Mouse (Mus musculus) heart, embryonic 13.5 days (tissue): Measurements from ENCODE around the gene Lmnb2. TPM values are rescaled to one million over a fixed set of nuclear protein-coding genes. Genes with fewer than 3 reads are reported as not detected.

ENCODE experiments used
- ATAC-seq: fragments of 200-750 bp; cut with Nextera tagmentation; 2 replicates; pipeline ENCODE4 v1.8.0; 2017; ENCODE audit warnings: moderate TSS enrichment; ENCODE audit not compliant: insufficient number of reproducible peaks, low FRiP score, low TSS enrichment; ENCODE audit errors: extremely low read depth
- H3K27ac ChIP-seq: fragments of 300-500 bp; sonication (generic); replicated peaks from 2 replicates; pipeline ENCODE4 v1.5.1; 2015; ENCODE audit warnings: moderate library complexity, mild to moderate bottlenecking, inconsistent platforms
- H3K27me3 ChIP-seq: fragments of 300-500 bp; sonication (generic); replicated peaks from 2 replicates; pipeline ENCODE4 v1.6.1; 2015; ENCODE audit warnings: mild to moderate bottlenecking, inconsistent platforms
- H3K36me3 ChIP-seq: fragments of 300-500 bp; sonication (generic); 2 replicates; pipeline ENCODE4 v1.6.1; 2015; ENCODE audit warnings: mild to moderate bottlenecking, inconsistent platforms
- H3K4me1 ChIP-seq: fragments of 300-500 bp; sonication (generic); 2 replicates; pipeline ENCODE4 v1.6.1; 2015; ENCODE audit warnings: inconsistent platforms
- H3K4me2 ChIP-seq: fragments of 300-500 bp; sonication (generic); 2 replicates; pipeline ENCODE4 v1.6.1; 2015; ENCODE audit warnings: inconsistent platforms, mild to moderate bottlenecking, moderate library complexity
- H3K4me3 ChIP-seq: fragments of 300-500 bp; sonication (generic); 2 replicates; pipeline ENCODE4 v1.5.1; 2015; ENCODE audit warnings: moderate library complexity, mild to moderate bottlenecking, inconsistent platforms
- H3K9ac ChIP-seq: fragments of 300-500 bp; sonication (generic); 2 replicates; pipeline ENCODE4 v1.6.1; 2015; ENCODE audit warnings: inconsistent platforms, mild to moderate bottlenecking, moderate library complexity
- H3K9me3 ChIP-seq: fragments of 300-500 bp; sonication (generic); 2 replicates; pipeline ENCODE4 v1.6.1; 2016; ENCODE audit warnings: inconsistent platforms
- WGBS: fragments of 180-500 bp; shearing (Covaris S2); methylation state at CpG from one replicate; pipeline ENCODE4 v1.1.7; 2015; ENCODE audit warnings: mixed read lengths; 5-methylcytosine and 5-hydroxymethylcytosine counted together
- polyA plus RNA-seq: library from polyadenylated mRNA; unstranded; fragments of >200 nt; fragmentation: Nextera tagmentation; extraction: Ambion mirVana; gene quantifications from 2 replicates; pipeline ENCODE4 v1.2.1, GENCODE M21; 2015

Gene Lmnb2
- 24.8 and 26.7 TPM in 2 replicates for polyA plus RNA-seq

DNA sequence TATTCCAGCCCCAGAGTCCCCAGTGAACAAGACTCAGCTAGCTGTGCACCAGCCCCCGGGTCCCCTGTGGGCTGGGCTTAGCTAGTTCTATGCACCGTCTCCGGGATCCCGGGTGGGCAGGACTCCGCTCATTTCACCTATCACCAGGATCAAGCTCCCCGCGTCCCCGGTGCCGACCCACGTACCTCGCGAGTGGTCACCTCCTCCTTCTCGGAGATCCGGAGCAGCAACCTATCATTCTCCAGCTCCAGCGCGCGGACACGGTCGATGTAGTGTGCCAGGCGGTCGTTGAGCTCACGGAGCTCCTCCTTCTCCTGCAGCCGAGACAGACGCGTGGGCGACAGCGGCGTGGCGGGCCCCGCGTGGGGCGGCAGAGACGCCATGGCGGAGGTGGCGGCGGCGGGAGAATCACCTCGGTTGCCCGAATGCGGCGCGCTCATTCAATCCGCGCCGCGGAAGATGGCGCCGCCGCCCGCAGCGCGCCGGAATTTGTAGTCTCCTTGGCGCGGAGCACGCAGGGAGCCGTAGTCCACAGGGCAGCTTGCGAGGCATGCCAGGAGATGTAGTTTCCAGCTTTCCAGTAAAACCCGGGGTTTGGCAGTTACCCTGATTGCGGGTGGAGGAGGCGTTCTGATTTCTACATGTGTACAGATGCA lies at the start of gene Lmnb2:
Lmnb2 (minus strand) TSS at position 467 of the 656 bp plus-strand sequence.
- peak within 1 kb of the TSS; percentile 51 for H3K27ac ChIP-seq

GRCm38 (mm10) chr10:80967101-80967656 lies 49.1 kb upstream of the Lmnb2 start:
- Histone ChIP-seq H3K9ac (peak overlapping the region; percentile 33; the same call in 1 of the 2 replicates), H3K27ac (no peak overlapping the region), H3K36me3 (no peaks in the 10 kb centered on the region), H3K4me3 (no peak overlapping the region), H3K4me2 (no peak overlapping the region), H3K9me3 (peaks cover 5% of the 10 kb centered on the region; the same call in 1 of the 2 replicates), H3K27me3 (0 out of 2 replicates have a peak, but pooled peaks cover 4% of the 10 kb centered on the region), H3K4me1 (peaks cover 55% of the 10 kb centered on the region)
- no peak for ATAC-seq
- WGBS, result 50% methylated on average over 3 of the region's 3 CpGs

More for the DNA sequence above, at the start of gene Lmnb2:
- H3K4me2 ChIP-seq, result peak within 1 kb of the TSS; percentile 98
- no peaks in the 10 kb centered on the region for H3K9me3 ChIP-seq
- H3K4me3 ChIP-seq, result peak within 1 kb of the TSS; percentile 97
- no peak for ATAC-seq
- under 1% methylated on average over 61 of the region's 61 CpGs for WGBS
- H3K4me1 ChIP-seq, result peaks cover 38% of the 10 kb centered on the region
- H3K27me3 ChIP-seq, result no peaks in the 10 kb centered on the region
- H3K9ac ChIP-seq, result peak within 1 kb of the TSS; percentile 90
- H3K36me3 ChIP-seq, result peaks cover 11% of the 10 kb centered on the region

DNA sequence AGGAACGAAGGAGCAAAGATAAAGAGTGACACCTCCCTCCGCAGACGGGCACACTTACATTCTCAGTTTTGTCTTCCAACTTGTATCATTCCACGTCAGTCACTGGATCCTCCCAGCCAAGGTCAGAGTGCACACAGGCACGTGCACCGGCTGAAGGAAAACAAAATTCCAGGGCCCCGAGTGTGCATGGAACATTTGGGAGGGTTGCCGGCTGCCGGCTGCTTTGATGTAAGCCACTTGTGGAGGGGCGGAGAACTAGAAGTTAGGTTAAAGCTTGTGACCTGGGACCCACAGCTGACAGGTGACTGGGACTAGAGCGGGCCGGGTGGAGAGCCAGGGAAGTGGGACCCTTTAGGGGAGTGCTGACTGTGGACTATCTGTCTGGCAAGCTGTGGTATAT lies 48.3 kb upstream of the Lmnb2 start:
- Histone ChIP-seq H3K27ac (no peak overlapping the region), H3K4me1 (peaks cover 55% of the 10 kb centered on the region), H3K9ac (no peak overlapping the region), H3K4me3 (no peak overlapping the region), H3K4me2 (no peak overlapping the region), H3K36me3 (no peaks in the 10 kb centered on the region), H3K27me3 (0 out of 2 replicates have a peak, but pooled peaks cover 4% of the 10 kb centered on the region), H3K9me3 (peaks cover 5% of the 10 kb centered on the region; the same call in 1 of the 2 replicates)
- ATAC-seq, result no peak
- 30% methylated on average over 12 of the region's 12 CpGs for WGBS

DNA sequence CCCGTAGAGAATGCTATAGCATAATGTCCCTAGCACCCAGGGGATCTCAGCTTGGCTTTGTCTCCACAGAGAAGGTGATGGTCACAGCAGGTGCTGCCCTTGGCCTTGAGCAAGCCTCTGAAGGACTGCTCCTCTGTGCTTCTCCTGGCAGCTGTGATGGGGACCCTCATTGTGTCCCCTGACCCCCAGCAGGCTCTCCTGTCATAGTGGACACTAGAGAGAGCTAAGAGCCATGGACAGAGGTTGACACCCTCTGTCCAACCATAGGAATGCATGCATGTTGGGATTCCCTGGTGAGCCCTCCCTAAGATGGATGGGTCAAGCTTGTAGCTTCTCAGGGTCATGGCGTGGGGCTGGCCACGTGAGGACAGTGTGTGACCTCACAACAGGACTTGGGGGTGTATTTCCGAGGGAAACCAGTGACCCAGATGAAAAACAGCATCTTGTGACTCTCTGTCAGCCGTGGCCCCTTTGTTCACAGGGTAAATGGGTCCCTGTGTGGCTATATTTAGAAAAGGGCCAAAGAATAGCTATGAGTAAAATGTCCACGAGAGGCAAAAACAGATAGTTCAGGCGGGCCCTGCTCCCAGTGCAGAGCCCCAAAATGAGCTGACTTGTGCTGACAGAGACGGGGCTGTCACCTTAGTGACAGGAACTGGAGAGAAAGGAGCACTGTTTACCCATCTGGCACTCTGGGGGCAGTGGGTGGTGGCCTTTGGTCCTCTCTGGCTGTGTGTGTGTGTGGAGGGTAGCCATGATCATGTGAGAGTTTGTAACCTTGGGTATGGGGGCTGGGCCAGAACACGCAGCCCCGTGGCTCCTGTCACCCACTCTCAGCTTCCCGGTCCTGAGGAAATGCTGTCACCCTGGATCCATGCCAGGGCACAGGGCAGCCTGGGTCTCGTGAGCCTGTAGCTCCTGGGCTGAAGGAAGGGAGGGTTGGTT lies 45.3 kb upstream of the Lmnb2 start:
- Histone ChIP-seq H3K4me3 (no peak overlapping the region), H3K9me3 (no peaks in the 10 kb centered on the region), H3K36me3 (no peaks in the 10 kb centered on the region), H3K9ac (peak overlapping the region; percentile 60), H3K4me1 (peaks cover 69% of the 10 kb centered on the region), H3K4me2 (peak overlapping the region; percentile 26), H3K27ac (peak overlapping the region; percentile 92), H3K27me3 (no peaks in the 10 kb centered on the region)
- 23% methylated on average over 12 of the region's 12 CpGs for WGBS
- ATAC-seq, result no peak

GRCm38 (mm10) chr10:80962585-80962984 lies 44.5 kb upstream of the Lmnb2 start:
- H3K4me2 ChIP-seq, result no peak overlapping the region
- no peaks in the 10 kb centered on the region for H3K9me3 ChIP-seq
- H3K4me3 ChIP-seq, result no peak overlapping the region
- no peaks in the 10 kb centered on the region for H3K36me3 ChIP-seq
- ATAC-seq, result no peak
- peaks cover 67% of the 10 kb centered on the region for H3K4me1 ChIP-seq
- WGBS, result 74% methylated on average over 5 of the region's 5 CpGs
- peak overlapping the region; percentile 60; the same call in 1 of the 2 replicates for H3K9ac ChIP-seq
- no peaks in the 10 kb centered on the region for H3K27me3 ChIP-seq
- peak overlapping the region; percentile 92 for H3K27ac ChIP-seq

- no peak for ATAC-seq
- H3K36me3 ChIP-seq, result no peaks in the 10 kb centered on the region
- peak overlapping the region; percentile 92 for H3K27ac ChIP-seq
- no peak overlapping the region for H3K4me3 ChIP-seq
- peaks cover 62% of the 10 kb centered on the region for H3K4me1 ChIP-seq
- H3K27me3 ChIP-seq, result no peaks in the 10 kb centered on the region
- no peaks in the 10 kb centered on the region for H3K9me3 ChIP-seq
- WGBS, result 45% methylated on average over 10 of the region's 10 CpGs
- H3K9ac ChIP-seq, result peak overlapping the region; percentile 71; the same call in 1 of the 2 replicates
- no peak overlapping the region for H3K4me2 ChIP-seq
These were observed 44.0 kb upstream of the Lmnb2 start for GRCm38 (mm10) chr10:80962051-80962472.

- Histone ChIP-seq H3K4me3 (no peak overlapping the region; the same call in 1 of the 2 replicates), H3K36me3 (no peaks in the 10 kb centered on the region), H3K4me1 (peaks cover 58% of the 10 kb centered on the region), H3K9me3 (no peaks in the 10 kb centered on the region), H3K27me3 (no peaks in the 10 kb centered on the region), H3K4me2 (peak overlapping the region; percentile 51), H3K27ac (peak overlapping the region; percentile 92), H3K9ac (peak overlapping the region; percentile 71)
- 15% methylated on average over 13 of the region's 16 CpGs for WGBS
- peak; percentile 17; the same call in 1 of the 2 replicates for ATAC-seq
These were observed 42.8 kb upstream of the Lmnb2 start for GRCm38 (mm10) chr10:80960551-80961508.

- no peaks in the 10 kb centered on the region for H3K36me3 ChIP-seq
- WGBS, result 87% methylated on average over 5 of the region's 5 CpGs
- no peaks in the 10 kb centered on the region for H3K27me3 ChIP-seq
- no peak overlapping the region for H3K9ac ChIP-seq
- no peaks in the 10 kb centered on the region for H3K9me3 ChIP-seq
- H3K4me2 ChIP-seq, result no peak overlapping the region
- no peak for ATAC-seq
- H3K4me1 ChIP-seq, result peaks cover 66% of the 10 kb centered on the region
- H3K4me3 ChIP-seq, result no peak overlapping the region
- H3K27ac ChIP-seq, result no peak overlapping the region
These were observed 41.1 kb upstream of the Lmnb2 start for GRCm38 (mm10) chr10:80958979-80959637.

DNA sequence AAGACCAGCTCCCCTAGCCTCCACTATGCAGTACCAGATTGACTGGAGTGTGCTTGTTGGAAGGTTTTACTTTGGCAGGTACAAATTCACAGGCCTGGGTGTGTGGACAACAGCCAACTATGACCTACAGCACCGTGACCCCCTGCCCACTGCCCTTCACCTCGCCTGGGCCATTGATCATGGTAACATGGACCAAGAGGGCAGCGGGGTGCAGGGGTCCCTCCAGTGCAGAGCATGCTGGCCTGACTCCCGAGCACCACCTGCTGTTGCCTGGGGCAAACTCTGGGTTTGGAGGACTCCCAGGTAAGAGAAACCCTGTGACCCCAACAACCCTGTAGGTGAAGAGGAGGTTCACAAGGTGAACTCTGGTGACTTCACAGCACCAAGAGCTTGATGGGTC lies 39.7 kb upstream of the Lmnb2 start:
- Histone ChIP-seq H3K36me3 (no peaks in the 10 kb centered on the region), H3K9ac (no peak overlapping the region), H3K4me2 (no peak overlapping the region), H3K4me1 (peaks cover 53% of the 10 kb centered on the region), H3K27me3 (no peaks in the 10 kb centered on the region), H3K27ac (no peak overlapping the region), H3K4me3 (no peak overlapping the region), H3K9me3 (no peaks in the 10 kb centered on the region)
- WGBS, result 67% methylated on average over 4 of the region's 4 CpGs
- no peak for ATAC-seq

- no peaks in the 10 kb centered on the region for H3K27me3 ChIP-seq
- 72% methylated on average over 6 of the region's 6 CpGs for WGBS
- no peak overlapping the region for H3K4me3 ChIP-seq
- no peaks in the 10 kb centered on the region for H3K36me3 ChIP-seq
- H3K9ac ChIP-seq, result no peak overlapping the region
- no peak; the same call in 1 of the 2 replicates for ATAC-seq
- no peak overlapping the region for H3K4me2 ChIP-seq
- peaks cover 45% of the 10 kb centered on the region for H3K4me1 ChIP-seq
- no peak overlapping the region for H3K27ac ChIP-seq
- H3K9me3 ChIP-seq, result no peaks in the 10 kb centered on the region
These were observed 38.9 kb upstream of the Lmnb2 start for GRCm38 (mm10) chr10:80956901-80957300.
